Mouse (Mus musculus) olfactory bulb, adult 2 months (tissue): Measurements from ENCODE around the gene Rae1. TPM values are rescaled to one million over a fixed set of nuclear protein-coding genes. Genes with fewer than 3 reads are reported as not detected.

Experiments used
- H3K27ac ChIP-seq: fragments of 200-500 bp; 2 replicates; pipeline ENCODE4 v1.5.1; 2012; ENCODE audit warnings: low read depth, low read length; ENCODE audit not compliant: insufficient read depth
- H3K4me1 ChIP-seq: fragments of 200-500 bp; 2 replicates; pipeline ENCODE4 v1.6.1; 2012; ENCODE audit warnings: low read length; ENCODE audit not compliant: control insufficient read depth, insufficient read depth
- H3K4me3 ChIP-seq: fragments of 200-500 bp; 2 replicates; pipeline ENCODE4 v1.5.1; 2012; ENCODE audit warnings: mild to moderate bottlenecking, low read depth, low read length, moderate library complexity; ENCODE audit not compliant: insufficient read depth
- CTCF ChIP-seq: fragments of 200-500 bp; IDR thresholded peaks from 2 replicates; pipeline ENCODE4 v1.5.1; 2012; ENCODE audit warnings: low read depth, mild to moderate bottlenecking, low read length, moderate library complexity; ENCODE audit not compliant: insufficient read depth
- POLR2A ChIP-seq: fragments of 200-500 bp; IDR thresholded peaks from 2 replicates; pipeline ENCODE4 v1.6.1; 2012; ENCODE audit warnings: mild to moderate bottlenecking, low read depth, low read length, moderate library complexity; ENCODE audit not compliant: insufficient read depth
- WGBS: fragments of 180-500 bp; shearing (Covaris S2); methylation state at CpG from one replicate; pipeline ENCODE4 v1.1.7; 2018; 5-methylcytosine and 5-hydroxymethylcytosine counted together
- polyA plus RNA-seq: library from polyadenylated mRNA; stranded (reverse); fragments of >200 nt; gene quantifications from 2 replicates; pipeline ENCODE4 v1.2.4, GENCODE M21; 2012; ENCODE audit warnings: low replicate concordance; ENCODE audit not compliant: missing spikeins, insufficient read depth, insufficient read length

Rae1 gene
- polyA plus RNA-seq, 1 experiment = not detected

DNA sequence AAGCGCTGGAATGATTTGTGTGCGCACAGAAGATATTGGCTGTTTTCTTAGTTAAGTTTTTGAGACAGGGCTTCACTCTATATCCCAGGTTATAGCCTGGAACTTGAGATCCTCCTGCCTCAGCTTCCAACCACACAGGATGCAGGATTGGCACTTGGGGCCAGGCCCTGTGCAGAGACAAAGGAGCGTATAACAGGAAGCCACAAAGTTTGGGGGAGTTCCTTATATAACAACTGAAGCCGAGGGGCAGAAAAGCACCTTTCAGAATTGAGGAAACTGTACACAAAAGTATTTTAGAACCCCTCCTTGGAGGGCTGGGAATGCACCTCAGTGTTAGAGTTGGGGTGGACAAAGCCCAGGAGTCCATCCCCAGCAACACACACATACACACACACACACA is 39.1 kb downstream of the Rae1 start:
- TF ChIP-seq POLR2A (no peak), CTCF (no peak)
- Histone ChIP-seq H3K4me3 (no peak overlapping the region), H3K4me1 (no peaks in the 10 kb centered on the region), H3K27ac (no peak overlapping the region)
- 95% methylated on average over 4 of the region's 4 CpGs for WGBS

- no peak overlapping the region for H3K27ac ChIP-seq
- H3K4me3 ChIP-seq = no peak overlapping the region
- TF ChIP-seq CTCF (no peak), POLR2A (no peak)
- WGBS = 85% methylated on average over 3 of the region's 3 CpGs
- no peaks in the 10 kb centered on the region for H3K4me1 ChIP-seq
Observed at GRCm38 (mm10) chr2:173040803-173041202, 40.9 kb downstream of the Rae1 start.

DNA sequence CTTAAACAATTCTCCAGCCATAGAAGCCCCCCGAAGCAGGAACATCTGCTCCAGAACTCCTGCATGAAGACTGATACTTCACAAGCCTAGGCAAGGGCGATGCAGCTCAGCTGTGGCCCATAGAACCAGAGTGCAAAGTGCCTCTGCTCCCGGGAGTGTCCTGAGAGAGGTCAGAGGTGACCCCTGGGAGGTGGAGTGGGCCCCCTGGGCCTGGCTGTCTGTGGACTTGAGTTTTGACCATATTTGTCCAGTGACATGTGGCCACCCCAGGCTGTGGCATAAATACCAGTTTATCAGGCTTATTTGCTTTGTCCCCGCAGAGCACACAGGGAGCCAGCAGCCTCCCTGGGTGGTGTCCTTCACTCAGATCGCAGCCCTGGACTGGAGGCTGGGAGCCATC is 41.3 kb downstream of the Rae1 start:
- 83% methylated on average over 5 of the region's 5 CpGs for WGBS
- Histone ChIP-seq H3K27ac (no peak overlapping the region), H3K4me3 (no peak overlapping the region), H3K4me1 (no peaks in the 10 kb centered on the region)
- TF ChIP-seq CTCF (no peak), POLR2A (no peak)

- WGBS = 88% methylated on average over 1 of the region's 1 CpGs
- no peaks in the 10 kb centered on the region for H3K4me1 ChIP-seq
- TF ChIP-seq POLR2A (no peak), CTCF (no peak)
- H3K27ac ChIP-seq = no peak overlapping the region
- no peak overlapping the region for H3K4me3 ChIP-seq
Observed at GRCm38 (mm10) chr2:173041893-173042292, 42.0 kb downstream of the Rae1 start.

GRCm38 (mm10) chr2:173042504-173043162 is 42.7 kb downstream of the Rae1 start:
- H3K27ac ChIP-seq = no peak overlapping the region
- 78% methylated on average over 11 of the region's 11 CpGs for WGBS
- H3K4me1 ChIP-seq = no peaks in the 10 kb centered on the region
- TF ChIP-seq POLR2A (no peak), CTCF (no peak)
- no peak overlapping the region for H3K4me3 ChIP-seq

- Histone ChIP-seq H3K27ac (no peak overlapping the region), H3K4me3 (no peak overlapping the region), H3K4me1 (0 out of 2 replicates have a peak, but pooled peaks cover 3% of the 10 kb centered on the region)
- 78% methylated on average over 18 of the region's 18 CpGs for whole genome bisulfite sequencing
- no peak for TF ChIP-seq CTCF
- no peak for TF ChIP-seq POLR2A
Observed at GRCm38 (mm10) chr2:173044198-173044970, 44.5 kb downstream of the Rae1 start.

GRCm38 (mm10) chr2:173046582-173047297 is 46.8 kb downstream of the Rae1 start:
- WGBS = 66% methylated on average over 15 of the region's 15 CpGs
- Histone ChIP-seq H3K4me3 (no peak overlapping the region), H3K27ac (no peak overlapping the region), H3K4me1 (0 out of 2 replicates have a peak, but pooled peaks cover 3% of the 10 kb centered on the region)
- no peak for TF ChIP-seq POLR2A
- TF ChIP-seq CTCF = no peak

- H3K27ac ChIP-seq = no peak overlapping the region
- TF ChIP-seq POLR2A (no peak), CTCF (no peak)
- H3K4me1 ChIP-seq = 0 out of 2 replicates have a peak, but pooled peaks cover 3% of the 10 kb centered on the region
- no peak overlapping the region for H3K4me3 ChIP-seq
- 79% methylated on average over 5 of the region's 5 CpGs for WGBS
Observed at GRCm38 (mm10) chr2:173047471-173047870, 47.6 kb downstream of the Rae1 start.

GRCm38 (mm10) chr2:173048041-173048745 is 48.3 kb downstream of the Rae1 start:
- H3K4me1 ChIP-seq = 0 out of 2 replicates have a peak, but pooled peaks cover 3% of the 10 kb centered on the region
- H3K27ac ChIP-seq = no peak overlapping the region
- 72% methylated on average over 17 of the region's 17 CpGs for WGBS
- TF ChIP-seq POLR2A (no peak), CTCF (no peak)
- no peak overlapping the region for H3K4me3 ChIP-seq
